Mouse (Mus musculus) thymus, adult 2 months (tissue): Measurements from ENCODE around the gene Agpat3. TPM values are rescaled to one million over a fixed set of nuclear protein-coding genes. Genes with fewer than 3 reads are reported as not detected.

Source experiments
- DNase-seq: peaks from one replicate; pipeline ENCODE4 v3.0.0; 2021
- H3K27ac ChIP-seq: fragments of 200-500 bp; 2 replicates; pipeline ENCODE4 v1.5.1; 2012; ENCODE audit warnings: low read length, control low read depth; ENCODE audit not compliant: control insufficient read depth, insufficient read depth
- H3K27me3 ChIP-seq: fragments of 200-500 bp; 2 replicates; pipeline ENCODE4 v1.6.1; 2012; ENCODE audit warnings: mild to moderate bottlenecking, low read length, moderate library complexity, mixed read lengths; ENCODE audit not compliant: control insufficient read depth, insufficient read depth
- H3K36me3 ChIP-seq: fragments of 200-500 bp; 2 replicates; pipeline ENCODE4 v1.6.1; 2012; ENCODE audit warnings: mild to moderate bottlenecking, low read length, moderate library complexity; ENCODE audit not compliant: control insufficient read depth, insufficient read depth
- H3K4me1 ChIP-seq: fragments of 200-500 bp; replicated peaks from 2 replicates; pipeline ENCODE4 v1.6.1; 2012; ENCODE audit warnings: low read length; ENCODE audit not compliant: control insufficient read depth, insufficient read depth
- H3K4me3 ChIP-seq: fragments of 200-500 bp; 2 replicates; pipeline ENCODE4 v1.5.1; 2012; ENCODE audit warnings: mild to moderate bottlenecking, low read length, control low read depth, moderate library complexity; ENCODE audit not compliant: control insufficient read depth, insufficient read depth
- CTCF ChIP-seq: fragments of 200-500 bp; IDR thresholded peaks from 2 replicates; pipeline ENCODE4 v1.5.1; 2012; ENCODE audit warnings: mild to moderate bottlenecking, control low read depth, low read length, moderate library complexity, borderline replicate concordance; ENCODE audit not compliant: control insufficient read depth, poor library complexity, insufficient read depth; ENCODE audit errors: extremely low read depth
- POLR2A ChIP-seq: fragments of 200-500 bp; IDR thresholded peaks from 2 replicates; pipeline ENCODE4 v1.6.1; 2012; ENCODE audit warnings: mild to moderate bottlenecking, low read length, control low read depth, moderate library complexity; ENCODE audit not compliant: control insufficient read depth, poor library complexity, insufficient read depth; ENCODE audit errors: extremely low read depth
- WGBS: fragments of 180-500 bp; shearing (Covaris S2); methylation state at CpG from one replicate; pipeline ENCODE4 v1.1.7; 2018; 5-methylcytosine and 5-hydroxymethylcytosine counted together
- polyA plus RNA-seq: library from polyadenylated mRNA; depleted of rRNA; stranded (reverse); fragments of >200 nt; gene quantifications from 2 replicates; pipeline ENCODE4 v1.2.3, GENCODE M21; 2012

The Agpat3 gene
- polyA plus RNA-seq, 1 experiment, result 423 TPM

GRCm38 (mm10) chr10:78311886-78312635, 40.2 kb downstream of the Agpat3 start:
- no peak for DNase-seq
- no peaks in the 10 kb centered on the region for H3K36me3 ChIP-seq
- no peak for TF ChIP-seq CTCF
- TF ChIP-seq POLR2A, result no peak
- H3K4me3 ChIP-seq, result no peak overlapping the region
- 91% methylated on average over 13 of the region's 13 CpGs for WGBS
- no peaks in the 10 kb centered on the region for H3K27me3 ChIP-seq
- peaks cover 6% of the 10 kb centered on the region; the same call in 1 of the 2 replicates for H3K4me1 ChIP-seq
- no peak overlapping the region for H3K27ac ChIP-seq

GRCm38 (mm10) chr10:78310747-78311267, 41.5 kb downstream of the Agpat3 start:
- 44% methylated on average over 5 of the region's 5 CpGs for WGBS
- H3K4me1 ChIP-seq, result peaks cover 9% of the 10 kb centered on the region
- TF ChIP-seq CTCF (no peak), POLR2A (no peak)

GRCm38 (mm10) chr10:78308617-78309016, 43.7 kb downstream of the Agpat3 start:
- peaks cover 11% of the 10 kb centered on the region for H3K4me1 ChIP-seq
- no peak overlapping the region for H3K4me3 ChIP-seq
- no peaks in the 10 kb centered on the region for H3K36me3 ChIP-seq
- 90% methylated on average over 2 of the region's 2 CpGs for WGBS
- no peak overlapping the region for H3K27ac ChIP-seq
- no peak for DNase-seq
- no peaks in the 10 kb centered on the region for H3K27me3 ChIP-seq
- TF ChIP-seq CTCF (no peak), POLR2A (no peak)

More at GRCm38 (mm10) chr10:78310747-78311267, 41.5 kb downstream of the Agpat3 start:
- no peak for DNase-seq
- no peak overlapping the region for H3K4me3 ChIP-seq
- H3K36me3 ChIP-seq, result no peaks in the 10 kb centered on the region
- no peak overlapping the region for H3K27ac ChIP-seq
- H3K27me3 ChIP-seq, result no peaks in the 10 kb centered on the region

- 96% methylated on average over 3 of the region's 3 CpGs for WGBS
- Histone ChIP-seq H3K27ac (no peak overlapping the region), H3K27me3 (no peaks in the 10 kb centered on the region), H3K4me3 (no peak overlapping the region), H3K4me1 (peaks cover 12% of the 10 kb centered on the region), H3K36me3 (no peaks in the 10 kb centered on the region)
- no peak for TF ChIP-seq POLR2A
- TF ChIP-seq CTCF, result no peak
- no peak for DNase-seq
Observed at GRCm38 (mm10) chr10:78307391-78307790, 44.9 kb downstream of the Agpat3 start.

GRCm38 (mm10) chr10:78306027-78306426, 46.3 kb downstream of the Agpat3 start:
- no peak for DNase-seq
- TF ChIP-seq POLR2A (no peak), CTCF (no peak)
- WGBS, result 90% methylated on average over 4 of the region's 4 CpGs
- H3K27me3 ChIP-seq, result no peaks in the 10 kb centered on the region
- H3K27ac ChIP-seq, result no peak overlapping the region
- H3K36me3 ChIP-seq, result no peaks in the 10 kb centered on the region
- H3K4me1 ChIP-seq, result peaks cover 8% of the 10 kb centered on the region
- no peak overlapping the region for H3K4me3 ChIP-seq

GRCm38 (mm10) chr10:78304996-78305395, 47.3 kb downstream of the Agpat3 start:
- Histone ChIP-seq H3K4me1 (peaks cover 12% of the 10 kb centered on the region), H3K4me3 (no peak overlapping the region), H3K36me3 (no peaks in the 10 kb centered on the region), H3K27ac (no peak overlapping the region), H3K27me3 (no peaks in the 10 kb centered on the region)
- DNase-seq, result no peak
- WGBS, result 89% methylated on average over 3 of the region's 3 CpGs
- TF ChIP-seq POLR2A, result no peak
- TF ChIP-seq CTCF, result no peak
